11 mouse cellular contexts compared by ENCODE assay signal in the genomic region with DNA sequence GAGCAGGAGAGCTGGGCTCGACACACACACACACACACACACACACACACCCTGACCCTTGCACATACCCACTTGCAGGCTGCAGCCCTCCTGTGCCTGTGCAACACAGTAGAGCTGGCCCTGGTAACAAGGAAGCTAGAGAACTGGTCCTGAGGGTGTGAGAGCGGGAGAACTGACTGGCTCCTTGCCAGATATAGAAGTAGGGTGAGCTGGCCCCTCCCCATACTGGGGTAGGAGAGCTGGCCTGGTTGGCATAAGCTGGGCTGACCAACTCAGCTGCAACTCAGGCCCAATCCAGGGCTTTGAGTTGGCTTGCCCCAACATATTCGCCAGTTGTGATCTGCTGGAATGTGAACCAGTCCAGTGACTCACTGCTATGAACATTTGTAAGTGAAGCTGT. TPM values are rescaled to one million over a fixed set of nuclear protein-coding genes. Genes with fewer than 3 reads are reported as not detected.
DNase-seq lines count a peak whose midpoint lies in the region; ATAC-seq lines count a peak whose summit lies in the region.
"Had no signal": no experiment of that assay in that cellular context is flagged by ENCODE, and none has a peak within 500 bp of the region (broad histone marks: within the 10 kb centered on the region; RNA-seq: fewer than 3 reads in every experiment).

No protein-coding gene starts in this region.

- DNase-seq in adrenal gland, postnatal 10 days: peak; percentile 34
- no peak for DNase-seq in adrenal gland, postnatal 4 days (ENCODE audit: low spot score in 2 of 2)
- peak; percentile 71 for DNase-seq in 3134 (ENCODE audit: extremely low read depth, insufficient read length, low spot score)
- peak; percentile 67 for DNase-seq in gonadal fat pad, adult 2 months (ENCODE audit: low read depth)
- DNase-seq in limb, embryonic 10.5 days (ENCODE audit: low spot score): peak; percentile 23
- no peak for DNase-seq in embryo, embryonic 10 days (ENCODE audit: low spot score)
- DNase-seq in frontal cortex, postnatal 25 days (ENCODE audit: low spot score in 2 of 2): no peak

- WGBS in limb, embryonic 10.5 days: 77% methylated on average over 3 of the region's 3 CpGs

- H3K27ac ChIP-seq in limb, embryonic 10.5 days: no peak overlapping the region; the same call in 1 of the 2 replicates
- H3K27ac ChIP-seq: heart, embryonic 13.5 days; limb, embryonic 12.5 days had no signal

- H3K4me3 ChIP-seq in limb, embryonic 10.5 days: no peak overlapping the region
- H3K4me3 ChIP-seq: erythroblast, embryonic 14.5 days; heart, embryonic 13.5 days; limb, embryonic 12.5 days had no signal

- no peaks in the 10 kb centered on the region for H3K27me3 ChIP-seq in limb, embryonic 10.5 days (ENCODE audit: low read depth, poor library complexity, severe bottlenecking)
- H3K27me3 ChIP-seq: heart, embryonic 13.5 days; limb, embryonic 12.5 days had no signal

- no peak for ATAC-seq in megakaryocyte, adult 5-6 weeks (ENCODE audit: poor library complexity, severe bottlenecking)

- H3K9me3 ChIP-seq in limb, embryonic 10.5 days (replicated peaks): no peaks in the 10 kb centered on the region
- H3K9me3 ChIP-seq: limb, embryonic 12.5 days had no signal

- H3K36me3 ChIP-seq in limb, embryonic 10.5 days: no peaks in the 10 kb centered on the region
- H3K36me3 ChIP-seq: heart, embryonic 13.5 days; limb, embryonic 12.5 days had no signal

- H3K4me1 ChIP-seq in limb, embryonic 10.5 days: 0 out of 2 replicates have a peak, but pooled peaks cover 3% of the 10 kb centered on the region

RNA-seq across cellular contexts. Expression of a gene that starts 51.8 kb away (rescaled TPM):
- 10 to 100 TPM; 33.9 to 44.8 TPM for total RNA-seq in adrenal gland, postnatal 10 days (2021)
- 10 to 100 TPM; 28.9 to 41.4 TPM for total RNA-seq in adrenal gland, postnatal 4 days (2021)
- 82.6 and 141 TPM in 2 replicates for polyA plus RNA-seq in gonadal fat pad, adult 2 months (2012; rRNA removed)
- polyA plus RNA-seq in limb, embryonic 10.5 days (2016; fragmentation: Nextera tagmentation; extraction: Ambion mirVana): 56.9 and 63.2 TPM in 2 replicates
- 25.7 and 27.8 TPM in 2 replicates for total RNA-seq in megakaryocyte, adult 5-6 weeks (2015)
- 41.6 and 58.6 TPM in 2 replicates for total RNA-seq in megakaryocyte, adult 5-6 weeks (2017)

Comparison
In these comparisons a context has a peak if more than half of its experiments do, and no peak if none do; other contexts are left out.
1. DNase-seq: peak in adrenal gland, postnatal 10 days (single experiment), 3134 (single experiment), gonadal fat pad, adult 2 months (single experiment) and limb, embryonic 10.5 days (single experiment); none in adrenal gland, postnatal 4 days (0 of 2), embryo, embryonic 10 days (single experiment) and frontal cortex, postnatal 25 days (0 of 2).